Mouse (Mus musculus): ENCODE measurements around the gene Kctd20.

DNA sequence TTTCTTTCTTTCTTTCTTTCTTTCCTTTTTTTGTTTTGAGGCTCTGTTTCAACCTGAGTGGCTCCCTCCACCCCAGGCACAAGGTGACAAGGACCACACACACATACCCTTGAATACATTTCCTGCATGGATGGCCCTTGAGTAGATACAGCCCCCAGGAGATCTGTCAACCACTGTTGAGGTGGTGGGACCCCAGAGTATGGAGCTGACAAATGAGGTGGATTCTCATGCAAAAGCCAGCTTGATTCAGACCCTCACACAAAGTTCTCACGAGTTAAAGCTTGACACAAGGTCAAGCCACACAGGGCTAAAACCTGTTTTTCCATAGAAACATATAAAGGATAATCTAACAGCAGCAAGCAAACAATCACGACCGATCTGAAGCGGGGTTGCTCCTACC is 19.5 kb upstream of the Kctd20 start:
- TF ChIP-seq CTCF (IDR thresholded peaks at IDR 0.05; ENCODE audit: borderline replicate concordance, insufficient read depth, low read length) = no peak
- TF ChIP-seq POLR2A (IDR thresholded peaks at IDR 0.05; ENCODE audit: low read depth, low read length) = no peak
